Mouse (Mus musculus) embryonic facial prominence, embryonic 14.5 days (tissue): ENCODE data around the gene Slc25a33. TPM values are rescaled to one million over a fixed set of nuclear protein-coding genes. Genes with fewer than 3 reads are reported as not detected.
"Not testable (repeated sequence)": the region's sequence is repeated elsewhere in the genome, so short reads cannot be mapped to it uniquely, and the experiment has no call there.

Experiments
- ATAC-seq: fragments of 200-750 bp; cut with Nextera tagmentation; 2 replicates; pipeline ENCODE4 v1.8.0; 2017; ENCODE audit warnings: low read depth, moderate number of reproducible peaks, moderate TSS enrichment
- DNase-seq: peaks from one replicate; pipeline ENCODE4 v3.0.0-alpha.2; 2015; ENCODE audit warnings: low spot score
- H3K27ac ChIP-seq: fragments of 300-500 bp; sonication (generic); replicated peaks from 2 replicates; pipeline ENCODE4 v1.5.1; 2014; ENCODE audit warnings: low read depth, mild to moderate bottlenecking, low read length, moderate library complexity
- H3K27me3 ChIP-seq: fragments of 300-500 bp; sonication (generic); replicated peaks from 2 replicates; pipeline ENCODE4 v1.6.1; 2014; ENCODE audit warnings: low read length; ENCODE audit not compliant: control insufficient read depth, insufficient read depth
- H3K36me3 ChIP-seq: fragments of 300-500 bp; sonication (generic); 2 replicates; pipeline ENCODE4 v1.6.1; 2014; ENCODE audit warnings: low read length, mixed read lengths; ENCODE audit not compliant: control insufficient read depth, insufficient read depth
- H3K4me1 ChIP-seq: fragments of 300-500 bp; sonication (generic); 2 replicates; pipeline ENCODE4 v1.6.1; 2014; ENCODE audit warnings: antibody characterized with exemption, low read length; ENCODE audit not compliant: control insufficient read depth, insufficient read depth
- H3K4me2 ChIP-seq: fragments of 300-500 bp; sonication (generic); 2 replicates; pipeline ENCODE4 v1.6.1; 2014; ENCODE audit warnings: low read depth, mild to moderate bottlenecking, low read length, moderate library complexity, mixed read lengths
- H3K4me3 ChIP-seq: fragments of 300-500 bp; sonication (generic); 2 replicates; pipeline ENCODE4 v1.5.1; 2014; ENCODE audit warnings: low read depth, mild to moderate bottlenecking, low read length
- H3K9ac ChIP-seq: fragments of 300-500 bp; sonication (generic); 2 replicates; pipeline ENCODE4 v1.6.1; 2014; ENCODE audit warnings: low read depth, mild to moderate bottlenecking, low read length, moderate library complexity, mixed read lengths
- H3K9me3 ChIP-seq: fragments of 300-500 bp; sonication (generic); 2 replicates; pipeline ENCODE4 v1.6.1; 2016; ENCODE audit warnings: low read length; ENCODE audit not compliant: control insufficient read depth
- WGBS: fragments of 180-500 bp; shearing (Covaris S2); extraction: QIAGEN DNeasy Blood & Tissue Kit; methylation state at CpG from one replicate; pipeline ENCODE4 v1.1.7; 2014; 5-methylcytosine and 5-hydroxymethylcytosine counted together
- polyA plus RNA-seq: library from polyadenylated mRNA; unstranded; fragments of >200 nt; fragmentation: Nextera tagmentation; extraction: Ambion mirVana; gene quantifications from 2 replicates; pipeline ENCODE4 v1.2.1, GENCODE M21; 2014

Gene Slc25a33
- polyA plus RNA-seq, 1 experiment from 2014 or later: 10.6 TPM

DNA sequence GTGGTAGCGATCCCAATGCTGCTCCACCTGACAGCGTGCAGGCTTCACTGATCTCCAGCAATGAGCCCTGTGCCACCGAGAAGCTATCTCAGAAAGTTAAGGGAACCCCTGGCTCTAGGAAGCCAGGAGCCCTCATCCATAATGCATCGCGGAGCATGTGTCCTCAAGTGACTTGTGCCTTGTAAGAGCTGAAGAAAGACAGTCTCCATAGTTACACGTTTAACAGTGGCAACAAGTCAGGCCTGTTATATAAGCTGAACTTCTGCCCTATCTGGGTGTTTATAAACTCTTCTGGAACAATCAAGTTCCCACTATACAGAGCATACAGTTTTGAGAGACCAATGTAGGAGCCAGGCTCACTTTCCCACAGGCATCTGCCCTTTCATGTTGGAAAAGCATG is 15.7 kb downstream of the Slc25a33 start:
- no peak overlapping the region for H3K9ac ChIP-seq
- no peak for DNase-seq
- H3K36me3 ChIP-seq: peaks cover 18% of the 10 kb centered on the region; the same call in 1 of the 2 replicates
- no peak overlapping the region for H3K27ac ChIP-seq
- no peaks in the 10 kb centered on the region for H3K4me1 ChIP-seq
- no peaks in the 10 kb centered on the region for H3K9me3 ChIP-seq
- H3K4me3 ChIP-seq: no peak overlapping the region
- H3K27me3 ChIP-seq: no peaks in the 10 kb centered on the region
- no peak for ATAC-seq
- H3K4me2 ChIP-seq: no peak overlapping the region
- 84% methylated on average over 6 of the region's 6 CpGs for WGBS

DNA sequence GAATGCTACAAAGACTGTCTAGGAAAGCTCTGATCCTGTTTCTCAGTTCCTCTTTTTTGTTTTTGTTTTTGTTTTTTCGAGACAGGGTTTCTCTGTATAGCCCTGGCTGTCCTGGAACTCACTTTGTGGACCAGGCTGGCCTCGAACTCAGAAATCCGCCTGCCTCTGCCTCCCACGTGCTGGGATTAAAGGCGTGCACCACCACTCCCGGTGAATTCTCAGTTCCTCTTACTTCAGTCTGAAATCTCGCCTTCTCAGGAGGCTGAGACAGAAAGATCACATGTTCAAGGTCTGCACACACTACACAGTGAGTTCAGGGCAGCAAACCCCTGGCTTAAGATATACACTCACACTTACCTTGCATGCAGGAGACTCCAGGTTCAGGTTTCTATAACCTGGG is 17.5 kb downstream of the Slc25a33 start:
- H3K27ac ChIP-seq, H3K9ac ChIP-seq, H3K27me3 ChIP-seq, H3K4me3 ChIP-seq, H3K4me1 ChIP-seq, DNase-seq, H3K4me2 ChIP-seq, H3K9me3 ChIP-seq, ATAC-seq: not testable (repeated sequence)
- WGBS: 87% methylated on average over 7 of the region's 7 CpGs
- H3K36me3 ChIP-seq: peaks cover 18% of the 10 kb centered on the region; the same call in 1 of the 2 replicates

DNA sequence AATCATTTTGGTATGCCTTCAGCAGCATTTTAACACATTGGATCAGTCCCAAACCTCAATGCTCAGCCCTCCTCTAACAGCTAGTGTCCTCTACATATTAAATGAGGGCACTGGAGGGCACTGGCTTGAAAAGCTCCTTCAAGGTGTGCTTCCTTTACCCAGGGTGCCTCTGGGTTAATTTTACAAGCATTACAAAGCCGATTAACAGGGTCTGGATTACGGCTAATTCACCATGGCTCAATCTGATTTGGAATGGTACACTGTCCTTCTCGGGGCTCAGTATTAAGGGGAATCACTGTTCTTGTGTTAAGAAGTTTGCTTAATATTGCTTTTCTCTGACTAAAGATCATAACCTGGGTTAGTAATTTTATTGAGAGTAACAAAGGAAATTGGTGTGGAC is 21.2 kb downstream of the Slc25a33 start:
- Histone ChIP-seq H3K4me1 (no peaks in the 10 kb centered on the region), H3K27ac (no peak overlapping the region), H3K4me3 (no peak overlapping the region), H3K9me3 (no peaks in the 10 kb centered on the region), H3K4me2 (no peak overlapping the region), H3K36me3 (peaks cover 8% of the 10 kb centered on the region; the same call in 1 of the 2 replicates), H3K27me3 (no peaks in the 10 kb centered on the region), H3K9ac (no peak overlapping the region)
- 56% methylated on average over 3 of the region's 3 CpGs for WGBS
- DNase-seq (no peak), ATAC-seq (no peak)

- 28% methylated on average over 17 of the region's 17 CpGs for WGBS
- Histone ChIP-seq H3K36me3 (peaks cover 8% of the 10 kb centered on the region; the same call in 1 of the 2 replicates), H3K27me3 (no peaks in the 10 kb centered on the region), H3K27ac (no peak overlapping the region), H3K9ac (no peak overlapping the region), H3K9me3 (no peaks in the 10 kb centered on the region), H3K4me1 (no peaks in the 10 kb centered on the region), H3K4me3 (no peak overlapping the region), H3K4me2 (peak overlapping the region; percentile 23; the same call in 1 of the 2 replicates)
- DNase-seq (peak; percentile 77), ATAC-seq (peak; percentile 67; the same call in 1 of the 2 replicates)
These were observed 21.8 kb downstream of the Slc25a33 start for GRCm38 (mm10) chr4:149752124-149752799.

DNA sequence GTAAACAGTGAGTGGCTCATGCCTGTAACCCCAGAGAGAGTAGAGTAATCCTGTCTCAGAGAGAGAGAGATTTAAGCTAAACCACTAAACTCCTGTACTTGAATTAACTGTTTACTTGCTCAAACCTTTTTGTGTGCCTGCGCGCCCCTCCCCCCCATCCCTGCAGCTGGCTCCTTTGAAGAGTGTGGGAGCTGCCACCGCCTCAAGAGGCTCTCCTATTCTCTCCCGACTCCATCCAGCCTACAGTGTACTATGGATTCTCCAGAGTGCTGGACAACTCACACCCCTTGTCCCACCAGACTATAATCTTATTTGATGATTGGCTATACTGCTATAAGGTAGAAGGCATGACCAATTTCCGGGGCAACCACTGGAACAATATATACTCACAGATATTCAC is 23.4 kb downstream of the Slc25a33 start:
- Histone ChIP-seq H3K4me3 (no peak overlapping the region), H3K9me3 (no peaks in the 10 kb centered on the region), H3K4me2 (no peak overlapping the region), H3K27me3 (no peaks in the 10 kb centered on the region), H3K4me1 (no peaks in the 10 kb centered on the region), H3K36me3 (peaks cover 11% of the 10 kb centered on the region), H3K9ac (no peak overlapping the region), H3K27ac (no peak overlapping the region)
- ATAC-seq: no peak
- no peak for DNase-seq
- WGBS: 45% methylated on average over 5 of the region's 5 CpGs

- H3K27ac ChIP-seq, H3K27me3 ChIP-seq, DNase-seq, H3K4me2 ChIP-seq, H3K9me3 ChIP-seq, ATAC-seq, H3K9ac ChIP-seq, H3K4me1 ChIP-seq, H3K4me3 ChIP-seq: not testable (repeated sequence)
- H3K36me3 ChIP-seq: peaks cover 12% of the 10 kb centered on the region
- WGBS: 93% methylated on average over 3 of the region's 3 CpGs
These were observed 24.4 kb downstream of the Slc25a33 start for GRCm38 (mm10) chr4:149749663-149750015.

GRCm38 (mm10) chr4:149749003-149749662 is 24.9 kb downstream of the Slc25a33 start:
- DNase-seq: no peak
- no peak for ATAC-seq
- WGBS: 82% methylated on average over 18 of the region's 18 CpGs
- Histone ChIP-seq H3K4me1 (no peaks in the 10 kb centered on the region), H3K9me3 (no peaks in the 10 kb centered on the region), H3K27me3 (no peaks in the 10 kb centered on the region), H3K9ac (no peak overlapping the region), H3K4me3 (no peak overlapping the region), H3K36me3 (peaks cover 8% of the 10 kb centered on the region), H3K27ac (no peak overlapping the region), H3K4me2 (no peak overlapping the region)

- no peak for ATAC-seq
- Histone ChIP-seq H3K4me1 (no peaks in the 10 kb centered on the region), H3K27me3 (no peaks in the 10 kb centered on the region), H3K4me2 (no peak overlapping the region), H3K9ac (no peak overlapping the region), H3K27ac (no peak overlapping the region), H3K4me3 (no peak overlapping the region), H3K36me3 (peaks cover 27% of the 10 kb centered on the region), H3K9me3 (no peaks in the 10 kb centered on the region)
- no peak for DNase-seq
- 76% methylated on average over 7 of the region's 7 CpGs for WGBS
These were observed 30.0 kb downstream of the Slc25a33 start for GRCm38 (mm10) chr4:149744119-149744518.
